ENCODE assay signal across 7 mouse cellular contexts in genomic region chr1:185364183-185364540, GRCm38 (mm10). TPM values are rescaled to one million over a fixed set of nuclear protein-coding genes. Genes with fewer than 3 reads are reported as not detected.
A peak's percentile ranks its signal among the peaks of the same experiment; 100 is the strongest.
DNase-seq lines count a peak whose midpoint lies in the region; ATAC-seq and TF ChIP-seq lines count a peak whose summit lies in the region.

No protein-coding gene starts in this region.

- H3K27ac ChIP-seq in lung, embryonic 16.5 days (ENCODE audit: low read length): no peak overlapping the region
- H3K27ac ChIP-seq in forebrain, embryonic 14.5 days (ENCODE audit: low read depth, low read length): no peak overlapping the region
- H3K27ac ChIP-seq in limb, embryonic 14.5 days (replicated peaks; ENCODE audit: low read depth, low read length): no peak overlapping the region
- H3K27ac ChIP-seq in stomach, embryonic 15.5 days: no peak overlapping the region

- peaks cover 16% of the 10 kb centered on the region for H3K4me1 ChIP-seq in lung, embryonic 16.5 days (replicated peaks; ENCODE audit: control insufficient read depth, insufficient read depth, low read length)
- H3K4me1 ChIP-seq in forebrain, embryonic 14.5 days (ENCODE audit: control insufficient read depth, insufficient read depth, low read length): peaks cover 14% of the 10 kb centered on the region
- peaks cover 27% of the 10 kb centered on the region for H3K4me1 ChIP-seq in limb, embryonic 14.5 days (ENCODE audit: control insufficient read depth, insufficient read depth, low read length)
- H3K4me1 ChIP-seq in stomach, embryonic 15.5 days: peaks cover 6% of the 10 kb centered on the region

- H3K9ac ChIP-seq in lung, embryonic 16.5 days (ENCODE audit: low read length): peak overlapping the region; percentile 94
- peak overlapping the region; percentile 82 for H3K9ac ChIP-seq in forebrain, embryonic 14.5 days (ENCODE audit: low read length)
- peak overlapping the region; percentile 34; the same call in 1 of the 2 replicates for H3K9ac ChIP-seq in limb, embryonic 14.5 days (ENCODE audit: low read depth, low read length, severe bottlenecking)
- H3K9ac ChIP-seq in stomach, embryonic 15.5 days: peak overlapping the region; percentile 96; the same call in 1 of the 2 replicates

- peak overlapping the region; percentile 93 for H3K4me3 ChIP-seq in lung, embryonic 16.5 days (ENCODE audit: low read length)
- H3K4me3 ChIP-seq in forebrain, embryonic 14.5 days (ENCODE audit: low read depth, low read length): peak overlapping the region; percentile 97
- H3K4me3 ChIP-seq in limb, embryonic 14.5 days (replicated peaks; ENCODE audit: low read length): peak overlapping the region; percentile 99
- peak overlapping the region; percentile 98 for H3K4me3 ChIP-seq in stomach, embryonic 15.5 days (replicated peaks)

- no peaks in the 10 kb centered on the region for H3K27me3 ChIP-seq in lung, embryonic 16.5 days (ENCODE audit: control insufficient read depth, insufficient read depth, low read depth, low read length)
- H3K27me3 ChIP-seq in forebrain, embryonic 14.5 days (replicated peaks; ENCODE audit: control insufficient read depth, insufficient read depth, low read length): no peaks in the 10 kb centered on the region
- H3K27me3 ChIP-seq in limb, embryonic 14.5 days (ENCODE audit: control insufficient read depth, insufficient read depth, low read length): no peaks in the 10 kb centered on the region
- no peaks in the 10 kb centered on the region for H3K27me3 ChIP-seq in stomach, embryonic 15.5 days (replicated peaks)

- intact Hi-C loops in left cerebral cortex, postnatal 10 days (cut with DNase I): no loop called here

- peak overlapping the region; percentile 79 for H3K4me2 ChIP-seq in lung, embryonic 16.5 days (ENCODE audit: low read depth, low read length)
- H3K4me2 ChIP-seq in forebrain, embryonic 14.5 days (ENCODE audit: low read length): peak overlapping the region; percentile 73
- H3K4me2 ChIP-seq in limb, embryonic 14.5 days (replicated peaks; ENCODE audit: low read depth, low read length, severe bottlenecking): peak overlapping the region; percentile 63
- H3K4me2 ChIP-seq in stomach, embryonic 15.5 days: peak overlapping the region; percentile 75

- no peak for TF ChIP-seq POLR2A in limb, embryonic 14.5 days (IDR thresholded peaks at IDR 0.05; ENCODE audit: borderline replicate concordance, extremely low read depth, insufficient read depth, insufficient read length)

- no peak for ATAC-seq in lung, embryonic 16.5 days (ENCODE audit: low read depth)
- ATAC-seq in forebrain, embryonic 14.5 days: no peak
- ATAC-seq in limb, embryonic 14.5 days (ENCODE audit: low FRiP score, low read depth): no peak
- no peak for ATAC-seq in stomach, embryonic 15.5 days (ENCODE audit: insufficient read depth, low FRiP score, low read depth)

- 21% methylated on average over 6 of the region's 6 CpGs for WGBS in lung, embryonic 16.5 days
- WGBS in forebrain, embryonic 14.5 days: 32% methylated on average over 5 of the region's 6 CpGs
- 45% methylated on average over 6 of the region's 6 CpGs for WGBS in limb, embryonic 14.5 days
- 39% methylated on average over 6 of the region's 6 CpGs for WGBS in stomach, embryonic 15.5 days

- no peaks in the 10 kb centered on the region for H3K9me3 ChIP-seq in lung, embryonic 16.5 days (ENCODE audit: control insufficient read depth, low read length)
- H3K9me3 ChIP-seq in forebrain, embryonic 14.5 days (replicated peaks; ENCODE audit: control insufficient read depth, low read length): no peaks in the 10 kb centered on the region
- no peaks in the 10 kb centered on the region for H3K9me3 ChIP-seq in limb, embryonic 14.5 days (ENCODE audit: control insufficient read depth, low read length)
- no peaks in the 10 kb centered on the region for H3K9me3 ChIP-seq in stomach, embryonic 15.5 days

- DNase-seq in lung, postnatal 25 days (ENCODE audit: low spot score): no peak
- no peak for DNase-seq in forebrain, embryonic 14.5 days (ENCODE audit: low spot score)
- DNase-seq in limb, embryonic 14.5 days (ENCODE audit: low spot score): no peak
- DNase-seq in layer of hippocampus, postnatal 36 days: no peak
- DNase-seq in left cerebral cortex, postnatal 10 days (ENCODE audit: extremely low spot score in 1 of 2, low spot score in 2 of 2): no peak

- no peaks in the 10 kb centered on the region for H3K36me3 ChIP-seq in lung, embryonic 16.5 days (ENCODE audit: control insufficient read depth, insufficient read depth, low read length)
- H3K36me3 ChIP-seq in forebrain, embryonic 14.5 days (ENCODE audit: control insufficient read depth, insufficient read depth, low read length): 0 out of 2 replicates have a peak, but pooled peaks cover 2% of the 10 kb centered on the region
- peaks cover 22% of the 10 kb centered on the region for H3K36me3 ChIP-seq in limb, embryonic 14.5 days (ENCODE audit: control insufficient read depth, insufficient read depth, low read length)
- 0 out of 2 replicates have a peak, but pooled peaks cover 5% of the 10 kb centered on the region for H3K36me3 ChIP-seq in stomach, embryonic 15.5 days

RNA-seq across cellular contexts. Expression of gene Eprs, which starts 1.3 kb away (rescaled TPM):
- 112 and 123 TPM in 2 replicates for polyA plus RNA-seq in lung, embryonic 16.5 days (2015; fragmentation: Nextera tagmentation; extraction: Ambion mirVana)
- 142 and 156 TPM in 2 replicates for polyA plus RNA-seq in forebrain, embryonic 14.5 days (2014; fragmentation: Nextera tagmentation; extraction: Ambion mirVana)
- 36.1 and 50.4 TPM in 2 replicates for polyA plus RNA-seq in limb, embryonic 14.5 days (2012; rRNA removed)
- polyA plus RNA-seq in limb, embryonic 14.5 days (2014; fragmentation: Nextera tagmentation; extraction: Ambion mirVana): 140 and 142 TPM in 2 replicates
- polyA plus RNA-seq in stomach, embryonic 15.5 days (2015; fragmentation: Nextera tagmentation; extraction: Ambion mirVana): 153 and 156 TPM in 2 replicates
- total RNA-seq in layer of hippocampus, postnatal 36 days (2021): 10 to 100 TPM; 69.1 to 70.7 TPM
- 10 to 100 TPM; 92.5 to 98.2 TPM for total RNA-seq in left cerebral cortex, postnatal 10 days (2021)

RNA-seq across cellular contexts. Expression of gene Bpnt1, which starts 32.2 kb away (rescaled TPM):
- 28.8 and 30.5 TPM in 2 replicates for polyA plus RNA-seq in lung, embryonic 16.5 days (2015; fragmentation: Nextera tagmentation; extraction: Ambion mirVana)
- 18.8 and 18.9 TPM in 2 replicates for polyA plus RNA-seq in forebrain, embryonic 14.5 days (2014; fragmentation: Nextera tagmentation; extraction: Ambion mirVana)
- polyA plus RNA-seq in limb, embryonic 14.5 days (2012; rRNA removed): 27.0 and 30.1 TPM in 2 replicates
- polyA plus RNA-seq in limb, embryonic 14.5 days (2014; fragmentation: Nextera tagmentation; extraction: Ambion mirVana): 8.8 and 11.6 TPM in 2 replicates
- 73.5 and 98.1 TPM in 2 replicates for polyA plus RNA-seq in stomach, embryonic 15.5 days (2015; fragmentation: Nextera tagmentation; extraction: Ambion mirVana)
- 10 to 100 TPM; 74.8 to 76.2 TPM for total RNA-seq in layer of hippocampus, postnatal 36 days (2021)
- total RNA-seq in left cerebral cortex, postnatal 10 days (2021): 10 to 100 TPM; 69.4 to 73.7 TPM

RNA-seq across cellular contexts. Expression of gene Iars2, which starts 35.0 kb away (rescaled TPM):
- polyA plus RNA-seq in lung, embryonic 16.5 days (2015; fragmentation: Nextera tagmentation; extraction: Ambion mirVana): 26.4 and 27.3 TPM in 2 replicates
- polyA plus RNA-seq in forebrain, embryonic 14.5 days (2014; fragmentation: Nextera tagmentation; extraction: Ambion mirVana): 18.4 and 19.5 TPM in 2 replicates
- polyA plus RNA-seq in limb, embryonic 14.5 days (2012; rRNA removed): 23.6 and 26.7 TPM in 2 replicates
- polyA plus RNA-seq in limb, embryonic 14.5 days (2014; fragmentation: Nextera tagmentation; extraction: Ambion mirVana): 29.0 and 33.4 TPM in 2 replicates
- polyA plus RNA-seq in stomach, embryonic 15.5 days (2015; fragmentation: Nextera tagmentation; extraction: Ambion mirVana): 35.5 and 39.7 TPM in 2 replicates
- 10 to 100 TPM; 31.7 to 31.9 TPM for total RNA-seq in layer of hippocampus, postnatal 36 days (2021)
- 10 to 100 TPM; 29.6 to 30.2 TPM for total RNA-seq in left cerebral cortex, postnatal 10 days (2021)

Comparison
In these comparisons a context has a peak if more than half of its experiments do, and no peak if none do; other contexts are left out.
1. H3K9ac ChIP-seq: peak in every context shown above with its lines; median percentile 96 in stomach, embryonic 15.5 days; 94 in lung, embryonic 16.5 days; 82 in forebrain, embryonic 14.5 days; 34 in limb, embryonic 14.5 days.